Mouse (Mus musculus): ENCODE measurements around the gene Sectm1b.
"Not testable (repeated sequence)": the region's sequence is repeated elsewhere in the genome, so short reads cannot be mapped to it uniquely, and the experiment has no call there.

DNA sequence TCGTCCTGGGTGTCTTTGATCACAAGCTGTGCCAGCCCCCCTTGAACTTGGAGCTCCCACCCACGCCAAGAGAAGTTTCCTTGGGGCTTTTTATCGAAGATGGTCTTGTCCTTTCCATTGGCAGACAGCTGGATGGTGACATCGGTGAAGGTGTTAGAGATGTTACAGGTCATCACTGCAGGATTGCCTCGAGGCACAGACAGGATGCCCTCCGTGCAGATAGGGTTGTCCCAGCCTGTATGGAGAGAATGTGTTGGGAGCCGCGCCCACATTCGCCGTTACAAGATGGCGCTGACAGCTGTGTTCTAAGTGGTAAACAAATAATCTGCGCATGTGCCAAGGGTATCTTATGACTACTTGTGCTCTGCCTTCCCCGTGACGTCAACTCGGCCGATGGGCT lies 6.3 kb upstream of the Sectm1b start:
- not testable (repeated sequence) for TF ChIP-seq GATA1, TAL1 (IDR thresholded peaks at IDR 0.05; ENCODE audit: low read length)

All from erythroblast, embryonic 14.5 days (primary cell).